ENCODE assay signal across 14 mouse cellular contexts in genomic region chr3:37726501-37727140, GRCm38 (mm10). TPM values are rescaled to one million over a fixed set of nuclear protein-coding genes. Genes with fewer than 3 reads are reported as not detected.
DNase-seq lines count a peak whose midpoint lies in the region; ATAC-seq lines count a peak whose summit lies in the region.
"Had no signal": no experiment of that assay in that cellular context is flagged by ENCODE, and none has a peak within 500 bp of the region (broad histone marks: within the 10 kb centered on the region; RNA-seq: fewer than 3 reads in every experiment).

No protein-coding gene starts in this region.

- WGBS in heart, embryonic 12.5 days = 62% methylated on average over 4 of the region's 4 CpGs

- H3K4me1 ChIP-seq in heart, embryonic 12.5 days (replicated peaks) = peaks cover 35% of the 10 kb centered on the region

- H3K4me3 ChIP-seq in heart, embryonic 12.5 days = no peak overlapping the region
- H3K4me3 ChIP-seq: embryonic facial prominence, embryonic 15.5 days; midbrain, embryonic 15.5 days had no signal

- DNase-seq in heart, adult 11 months = peak; percentile 97
- DNase-seq in 416B (ENCODE audit: low read depth) = peak; percentile 19
- peak; percentile 55 for DNase-seq in adrenal gland, postnatal 10 days
- peak; percentile 52 to 71 for DNase-seq in heart, postnatal 36 days
- DNase-seq in right cerebral cortex, postnatal 25 days = no peak
- no peak for DNase-seq in layer of hippocampus, postnatal 25 days (ENCODE audit: extremely low spot score in 1 of 2, low spot score in 1 of 2)
- DNase-seq: forebrain, postnatal 0 days had no signal

- no peaks in the 10 kb centered on the region for H3K9me3 ChIP-seq in heart, embryonic 12.5 days (replicated peaks)
- H3K9me3 ChIP-seq: embryonic facial prominence, embryonic 15.5 days; midbrain, embryonic 15.5 days had no signal

- H3K4me2 ChIP-seq in heart, embryonic 12.5 days = no peak overlapping the region
- H3K4me2 ChIP-seq: embryonic facial prominence, embryonic 15.5 days; midbrain, embryonic 15.5 days had no signal

- H3K27ac ChIP-seq in heart, embryonic 12.5 days (ENCODE audit: poor library complexity, severe bottlenecking) = no peak overlapping the region
- H3K27ac ChIP-seq: embryonic facial prominence, embryonic 15.5 days; hindbrain, postnatal 0 days; kidney, postnatal 0 days; midbrain, embryonic 15.5 days had no signal

- intact Hi-C loops in heart, postnatal 36 days (cut with DNase I) = no loop called here

- no peak overlapping the region for H3K9ac ChIP-seq in heart, embryonic 12.5 days
- H3K9ac ChIP-seq: embryonic facial prominence, embryonic 15.5 days; forebrain, postnatal 0 days; midbrain, embryonic 15.5 days had no signal

- ATAC-seq in heart, embryonic 12.5 days (ENCODE audit: insufficient number of reproducible peaks, low FRiP score) = no peak
- no peak for ATAC-seq in erythroblast, adult 5-6 weeks (replicated peaks; ENCODE audit: low FRiP score, poor library complexity, severe bottlenecking)
- ATAC-seq: CD4-positive, CD25-positive, alpha-beta regulatory T cell, adult 4 months; forebrain, postnatal 0 days; hindbrain, postnatal 0 days; midbrain, embryonic 15.5 days had no signal

- H3K27me3 ChIP-seq in heart, embryonic 12.5 days (replicated peaks) = peaks cover 31% of the 10 kb centered on the region
- H3K27me3 ChIP-seq: embryonic facial prominence, embryonic 15.5 days; midbrain, embryonic 15.5 days had no signal

- H3K36me3 ChIP-seq in heart, embryonic 12.5 days = no peaks in the 10 kb centered on the region
- H3K36me3 ChIP-seq: embryonic facial prominence, embryonic 15.5 days; midbrain, embryonic 15.5 days had no signal

RNA-seq across cellular contexts. Expression of gene Gm5148, which starts 2.3 kb away (rescaled TPM):
- 1.5 and 1.8 TPM in 2 replicates for polyA plus RNA-seq in heart, embryonic 12.5 days (2016; fragmentation: Nextera tagmentation; extraction: Ambion mirVana)
- total RNA-seq in adrenal gland, postnatal 10 days (2021) = 1 to 10 TPM in 1 of 2 experiments, under 1 TPM in 1; 0.39 to 1.1 TPM
- total RNA-seq in heart, postnatal 36 days (2021) = under 1 TPM in 1 of 2 experiments, not detected in 1; 0.16 TPM
- total RNA-seq in layer of hippocampus, postnatal 25 days (2021) = 1 to 10 TPM; 3.6 to 4.5 TPM
- total RNA-seq in erythroblast, adult 5-6 weeks (2015; ENCODE audit: low replicate concordance) = 0.84 TPM in 1 of 2 replicates, not detected in the other
- 3.0 and 10.6 TPM in 2 replicates for total RNA-seq in erythroblast, adult 5-6 weeks (2017; ENCODE audit: low replicate concordance)

Comparison
In these comparisons a context has a peak if more than half of its experiments do, and no peak if none do; other contexts are left out.
1. DNase-seq: peak in heart, adult 11 months (single experiment), 416B (single experiment), adrenal gland, postnatal 10 days (single experiment) and heart, postnatal 36 days (2 of 2); none in right cerebral cortex, postnatal 25 days (single experiment) and layer of hippocampus, postnatal 25 days (0 of 2).